Mouse (Mus musculus): ENCODE measurements around the gene Tex26. TPM values are rescaled to one million over a fixed set of nuclear protein-coding genes. Genes with fewer than 3 reads are reported as not detected.

Gene Tex26
- polyA plus RNA-seq, 1 experiment from 2014 or later: not detected

DNA sequence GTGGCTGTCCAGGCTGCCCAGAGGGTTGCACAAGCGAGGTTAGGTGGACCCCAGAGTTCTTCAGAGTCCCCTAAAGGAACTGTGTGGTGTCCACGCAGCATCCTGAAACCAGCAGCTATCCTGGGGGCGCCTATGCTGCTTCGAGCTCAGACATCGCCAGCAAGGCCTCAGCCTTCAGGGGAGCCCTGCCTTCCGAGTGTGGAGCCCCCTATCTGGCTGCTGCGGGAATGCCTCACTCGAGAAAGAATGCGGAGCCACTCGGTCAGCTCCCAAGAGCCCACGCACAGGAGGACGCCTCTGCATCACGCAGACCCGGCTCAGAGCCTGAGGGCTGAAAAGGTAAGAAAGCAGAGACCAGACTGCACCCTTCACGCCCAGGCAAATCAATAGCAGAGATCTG lies 50.8 kb downstream of the Tex26 start:
- Histone ChIP-seq H3K79me2 (ENCODE audit: inconsistent target) (no peaks in the 10 kb centered on the region), H3K27ac (no peak overlapping the region)
- WGBS (ENCODE audit: missing documents): 90% methylated on average over 15 of the region's 15 CpGs

DNA sequence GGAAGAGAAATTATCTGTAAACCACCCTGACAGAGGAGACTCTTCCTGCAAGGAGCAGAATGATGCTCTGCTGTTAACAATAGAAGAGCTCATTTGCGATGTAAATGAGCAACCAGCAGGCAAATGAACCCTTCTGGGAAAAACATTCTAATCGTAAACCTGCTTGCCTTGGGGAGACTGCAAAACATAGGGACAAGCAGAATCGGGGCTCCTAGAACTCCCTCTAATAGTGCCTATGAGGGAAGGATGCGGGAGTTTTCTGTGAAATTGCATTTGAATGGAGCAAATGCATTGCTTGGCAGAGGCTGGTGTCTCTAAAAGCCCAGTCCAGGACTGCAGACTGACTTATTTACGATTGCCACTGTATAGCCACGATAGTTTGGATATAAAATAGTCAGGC lies 56.2 kb downstream of the Tex26 start:
- Histone ChIP-seq H3K79me2 (ENCODE audit: inconsistent target) (no peaks in the 10 kb centered on the region), H3K36me3 (ENCODE audit: inconsistent target) (no peaks in the 10 kb centered on the region), H3K27ac (no peak overlapping the region), H3K4me3 (ENCODE audit: inconsistent target) (no peak overlapping the region)
- WGBS (ENCODE audit: missing documents): 82% methylated on average over 6 of the region's 6 CpGs

More for the DNA sequence above, 50.8 kb downstream of the Tex26 start:
- no peaks in the 10 kb centered on the region for H3K36me3 ChIP-seq (ENCODE audit: inconsistent target)
- no peak overlapping the region for H3K4me3 ChIP-seq (ENCODE audit: inconsistent target)

GRCm38 (mm10) chr5:149496401-149497066 lies 57.1 kb downstream of the Tex26 start:
- 92% methylated on average over 12 of the region's 12 CpGs for WGBS (ENCODE audit: missing documents)
- H3K27ac ChIP-seq: no peak overlapping the region
- no peaks in the 10 kb centered on the region for H3K79me2 ChIP-seq (ENCODE audit: inconsistent target)
- no peak overlapping the region for H3K4me3 ChIP-seq (ENCODE audit: inconsistent target)
- H3K36me3 ChIP-seq (ENCODE audit: inconsistent target): no peaks in the 10 kb centered on the region

GRCm38 (mm10) chr5:149499936-149500335 lies 60.5 kb downstream of the Tex26 start:
- 87% methylated on average over 4 of the region's 4 CpGs for WGBS (ENCODE audit: missing documents)
- Histone ChIP-seq H3K4me3 (ENCODE audit: inconsistent target) (no peak overlapping the region), H3K36me3 (ENCODE audit: inconsistent target) (no peaks in the 10 kb centered on the region), H3K79me2 (ENCODE audit: inconsistent target) (no peaks in the 10 kb centered on the region), H3K27ac (no peak overlapping the region)

GRCm38 (mm10) chr5:149503423-149504175 lies 64.1 kb downstream of the Tex26 start:
- Histone ChIP-seq H3K79me2 (ENCODE audit: inconsistent target) (no peaks in the 10 kb centered on the region), H3K36me3 (ENCODE audit: inconsistent target) (no peaks in the 10 kb centered on the region), H3K27ac (no peak overlapping the region), H3K4me3 (ENCODE audit: inconsistent target) (no peak overlapping the region)
- whole genome bisulfite sequencing (ENCODE audit: missing documents): 91% methylated on average over 21 of the region's 23 CpGs

- Histone ChIP-seq H3K79me2 (ENCODE audit: inconsistent target) (no peaks in the 10 kb centered on the region), H3K36me3 (ENCODE audit: inconsistent target) (no peaks in the 10 kb centered on the region), H3K4me3 (ENCODE audit: inconsistent target) (no peak overlapping the region), H3K27ac (no peak overlapping the region)
- whole genome bisulfite sequencing (ENCODE audit: missing documents): 87% methylated on average over 8 of the region's 8 CpGs
Measured at GRCm38 (mm10) chr5:149504985-149505384, 65.5 kb downstream of the Tex26 start.

- Histone ChIP-seq H3K79me2 (ENCODE audit: inconsistent target) (no peaks in the 10 kb centered on the region), H3K4me3 (ENCODE audit: inconsistent target) (no peak overlapping the region), H3K27ac (no peak overlapping the region), H3K36me3 (ENCODE audit: inconsistent target) (no peaks in the 10 kb centered on the region)
- WGBS (ENCODE audit: missing documents): 100% methylated on average over 2 of the region's 2 CpGs
Measured at GRCm38 (mm10) chr5:149506033-149506432, 66.6 kb downstream of the Tex26 start.

- Histone ChIP-seq H3K27ac (no peak overlapping the region), H3K79me2 (ENCODE audit: inconsistent target) (no peaks in the 10 kb centered on the region), H3K36me3 (ENCODE audit: inconsistent target) (no peaks in the 10 kb centered on the region), H3K4me3 (ENCODE audit: inconsistent target) (no peak overlapping the region)
- WGBS (ENCODE audit: missing documents): 74% methylated on average over 20 of the region's 20 CpGs
Measured at GRCm38 (mm10) chr5:149508094-149509029, 68.9 kb downstream of the Tex26 start.

GRCm38 (mm10) chr5:149510323-149510722 lies 70.9 kb downstream of the Tex26 start:
- Histone ChIP-seq H3K4me3 (ENCODE audit: inconsistent target) (no peak overlapping the region), H3K79me2 (ENCODE audit: inconsistent target) (no peaks in the 10 kb centered on the region), H3K27ac (no peak overlapping the region), H3K36me3 (ENCODE audit: inconsistent target) (no peaks in the 10 kb centered on the region)
- 81% methylated on average over 12 of the region's 13 CpGs for WGBS (ENCODE audit: missing documents)

- no peak overlapping the region for H3K27ac ChIP-seq
- WGBS (ENCODE audit: missing documents): 88% methylated on average over 2 of the region's 3 CpGs
- H3K4me3 ChIP-seq (ENCODE audit: inconsistent target): no peak overlapping the region
- no peaks in the 10 kb centered on the region for H3K79me2 ChIP-seq (ENCODE audit: inconsistent target)
- no peaks in the 10 kb centered on the region for H3K36me3 ChIP-seq (ENCODE audit: inconsistent target)
Measured at GRCm38 (mm10) chr5:149512695-149513094, 73.2 kb downstream of the Tex26 start.

DNA sequence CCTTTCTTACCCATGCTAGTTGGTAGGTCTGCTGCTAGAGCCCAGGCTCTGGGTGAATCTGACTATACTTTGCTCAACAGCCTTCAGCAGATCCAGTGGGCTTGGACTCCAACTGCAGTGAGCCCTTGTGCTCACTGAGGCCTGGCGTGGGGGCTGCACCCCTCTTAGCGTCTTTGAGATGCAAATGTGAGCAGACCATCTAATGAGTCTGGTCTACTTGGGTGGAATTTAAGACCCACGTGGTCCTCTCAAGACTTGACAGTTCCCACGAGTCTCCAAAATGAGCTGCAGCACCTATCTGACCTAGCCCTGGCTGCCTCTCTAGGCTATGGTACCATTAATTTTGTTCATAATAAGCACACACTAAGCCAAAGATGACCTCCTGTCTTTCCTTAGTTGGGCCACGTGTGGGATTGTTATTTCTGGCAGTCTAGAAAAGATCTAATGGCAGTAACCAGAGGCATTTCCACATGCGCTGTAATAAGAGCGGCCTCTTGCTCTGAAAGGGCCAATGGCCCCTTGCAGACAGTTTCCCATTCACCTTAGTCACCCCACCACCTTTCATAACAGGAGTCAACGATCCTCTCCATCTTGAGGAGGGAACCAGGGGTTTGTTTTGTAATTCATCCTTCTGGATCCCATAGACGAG lies 74.1 kb downstream of the Tex26 start:
- H3K4me3 ChIP-seq (ENCODE audit: inconsistent target): no peak overlapping the region
- no peaks in the 10 kb centered on the region for H3K79me2 ChIP-seq (ENCODE audit: inconsistent target)
- WGBS (ENCODE audit: missing documents): 76% methylated on average over 9 of the region's 9 CpGs
- no peaks in the 10 kb centered on the region for H3K36me3 ChIP-seq (ENCODE audit: inconsistent target)
- H3K27ac ChIP-seq: no peak overlapping the region

GRCm38 (mm10) chr5:149514087-149514671 lies 74.7 kb downstream of the Tex26 start:
- no peak overlapping the region for H3K27ac ChIP-seq
- WGBS (ENCODE audit: missing documents): 34% methylated on average over 14 of the region's 14 CpGs
- no peaks in the 10 kb centered on the region for H3K79me2 ChIP-seq (ENCODE audit: inconsistent target)
- H3K36me3 ChIP-seq (ENCODE audit: inconsistent target): no peaks in the 10 kb centered on the region
- H3K4me3 ChIP-seq (ENCODE audit: inconsistent target): no peak overlapping the region

GRCm38 (mm10) chr5:149514890-149515289 lies 75.4 kb downstream of the Tex26 start:
- H3K79me2 ChIP-seq (ENCODE audit: inconsistent target): no peaks in the 10 kb centered on the region
- no peaks in the 10 kb centered on the region for H3K36me3 ChIP-seq (ENCODE audit: inconsistent target)
- 86% methylated on average over 3 of the region's 3 CpGs for WGBS (ENCODE audit: missing documents)
- no peak overlapping the region for H3K27ac ChIP-seq
- no peak overlapping the region for H3K4me3 ChIP-seq (ENCODE audit: inconsistent target)

DNA sequence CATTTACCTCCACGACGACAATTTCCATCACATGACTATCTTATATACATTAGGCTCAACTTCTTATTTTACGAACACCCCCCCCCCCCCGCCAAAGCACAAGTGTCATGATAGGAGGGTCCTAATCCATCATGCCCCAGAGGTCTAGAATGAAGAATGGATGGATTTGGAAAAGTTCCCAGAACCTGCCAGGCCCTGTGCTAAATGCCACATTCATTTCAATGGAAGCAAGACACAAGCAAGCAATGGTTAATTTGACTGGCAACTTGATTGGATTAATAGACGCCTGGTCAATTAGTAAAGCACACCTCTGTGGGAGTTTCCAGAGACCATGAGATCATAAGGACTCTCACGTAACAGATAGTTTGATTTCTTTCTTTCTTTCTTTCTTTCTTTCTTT lies 77.7 kb downstream of the Tex26 start:
- 85% methylated on average over 5 of the region's 6 CpGs for WGBS (ENCODE audit: missing documents)
- Histone ChIP-seq H3K4me3 (ENCODE audit: inconsistent target) (no peak overlapping the region), H3K27ac (no peak overlapping the region), H3K36me3 (ENCODE audit: inconsistent target) (no peaks in the 10 kb centered on the region), H3K79me2 (ENCODE audit: inconsistent target) (no peaks in the 10 kb centered on the region)
